Mouse (Mus musculus) myocyte (in vitro differentiated cells): Measurements from ENCODE around the gene Rbms3. TPM values are rescaled to one million over a fixed set of nuclear protein-coding genes. Genes with fewer than 3 reads are reported as not detected.

ENCODE experiments used
- H3K27me3 ChIP-seq: one replicate; pipeline ENCODE4 v1.6.1; 2011; ENCODE audit not compliant: control insufficient read depth, insufficient read depth, insufficient read length
- H3K36me3 ChIP-seq: one replicate; pipeline ENCODE4 v1.6.1; 2011; ENCODE audit not compliant: control insufficient read depth, insufficient read depth
- H3K4me2 ChIP-seq: one replicate; pipeline ENCODE4 v1.6.1; 2011; ENCODE audit warnings: low read depth, control low read depth
- H3K4me3 ChIP-seq: one replicate; pipeline ENCODE4 v1.5.1; 2011; ENCODE audit warnings: mild to moderate bottlenecking, control low read depth, moderate library complexity
- H3K79me2 ChIP-seq: one replicate; pipeline ENCODE4 v1.6.1; 2011; ENCODE audit not compliant: control insufficient read depth, insufficient read depth
- H3ac ChIP-seq: one replicate; pipeline ENCODE4 v1.6.1; 2011; ENCODE audit not compliant: control insufficient read depth, insufficient read length
- CEBPB ChIP-seq: IDR thresholded peaks from 2 replicates; pipeline ENCODE4 v1.6.1; 2011; ENCODE audit warnings: mild to moderate bottlenecking, moderate library complexity; ENCODE audit not compliant: poor library complexity, insufficient read depth, severe bottlenecking
- E2F4 ChIP-seq: IDR thresholded peaks from one replicate; pipeline ENCODE4 v1.6.1; 2011; ENCODE audit warnings: mild to moderate bottlenecking, control low read depth, moderate library complexity; ENCODE audit not compliant: insufficient read depth
- MAX ChIP-seq: IDR thresholded peaks from one replicate; pipeline ENCODE4 v1.6.1; 2011; ENCODE audit warnings: low read depth, mild to moderate bottlenecking, control low read depth
- MYOD1 ChIP-seq, 3 experiments: IDR thresholded peaks; one replicate each; pipeline ENCODE4 v1.6.1; 2011; ENCODE audit warnings: control low read depth in 2 of 3, low read depth in 2 of 3, mild to moderate bottlenecking in 2 of 3, moderate library complexity in 1 of 3; ENCODE audit not compliant: insufficient read length in 2 of 3, control insufficient read depth in 1 of 3
- MYOG ChIP-seq, 3 experiments: IDR thresholded peaks; one replicate each; pipeline ENCODE4 v1.6.1; 2011; ENCODE audit warnings: control low read depth in 2 of 3, low read depth in 2 of 3, mild to moderate bottlenecking in 2 of 3; ENCODE audit not compliant: insufficient read length in 2 of 3, control insufficient read depth in 1 of 3, insufficient read depth in 1 of 3
- POLR2A ChIP-seq: IDR thresholded peaks from one replicate; pipeline ENCODE4 v1.6.1; 2011; ENCODE audit warnings: low read depth, mild to moderate bottlenecking, control low read depth, moderate library complexity; ENCODE audit not compliant: insufficient read length
- POLR2AphosphoS2 ChIP-seq: IDR thresholded peaks from one replicate; pipeline ENCODE4 v1.6.1; 2011; ENCODE audit warnings: low read depth, control low read depth; ENCODE audit not compliant: insufficient read length
- REST ChIP-seq: IDR thresholded peaks from one replicate; pipeline ENCODE4 v1.6.1; 2011; ENCODE audit warnings: mild to moderate bottlenecking, control low read depth, moderate library complexity; ENCODE audit not compliant: insufficient read depth, insufficient read length
- SRF ChIP-seq: IDR thresholded peaks from one replicate; pipeline ENCODE4 v1.6.1; 2011; ENCODE audit warnings: low read depth; ENCODE audit not compliant: control insufficient read depth, insufficient read length
- TCF12 ChIP-seq: IDR thresholded peaks from one replicate; pipeline ENCODE4 v1.6.1; 2011; ENCODE audit warnings: mild to moderate bottlenecking, control low read depth; ENCODE audit not compliant: poor library complexity, insufficient read depth, severe bottlenecking
- TCF3 ChIP-seq: IDR thresholded peaks from one replicate; pipeline ENCODE4 v1.6.1; 2011; ENCODE audit warnings: low read depth, control low read depth; ENCODE audit not compliant: insufficient read length
- USF1 ChIP-seq: IDR thresholded peaks from one replicate; pipeline ENCODE4 v1.6.1; 2011; ENCODE audit warnings: low read depth, mild to moderate bottlenecking, control low read depth, moderate library complexity
- polyA plus RNA-seq: library from polyadenylated mRNA; unstranded; fragments of >200 nt; fragmentation: generic; extraction: Trizol; gene quantifications from one replicate; pipeline ENCODE4 v1.2.1, GENCODE M21; 2012; ENCODE audit warnings: missing spikeins

Gene Rbms3
- polyA plus RNA-seq, 1 experiment, result 4.5 TPM

DNA sequence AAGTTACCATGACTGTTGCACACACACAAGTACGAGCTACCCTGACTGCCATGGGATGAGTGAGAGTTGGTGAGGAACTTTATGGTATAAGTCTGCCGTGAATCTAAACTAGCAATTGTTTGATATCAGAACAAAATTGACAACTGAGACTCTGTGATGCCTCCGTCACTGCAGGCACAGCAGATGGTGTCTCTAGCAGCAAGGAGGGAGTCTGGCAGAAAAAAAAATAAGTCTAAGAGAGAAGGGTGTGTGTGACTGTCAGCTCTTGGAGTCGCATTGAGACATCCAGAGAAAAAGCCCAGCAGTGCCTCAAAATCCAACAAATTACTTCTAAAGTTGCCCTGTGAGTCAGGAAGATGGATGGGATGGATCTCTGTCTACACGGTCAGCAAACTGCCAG is 257.7 kb downstream of the Rbms3 start:
- Histone ChIP-seq H3ac (no peak overlapping the region), H3K79me2 (no peaks in the 10 kb centered on the region), H3K36me3 (no peaks in the 10 kb centered on the region), H3K27me3 (no peaks in the 10 kb centered on the region), H3K4me2 (no peak overlapping the region), H3K4me3 (no peak overlapping the region)
- TF ChIP-seq TCF12, result no peak
- TF ChIP-seq MYOD1 (IDR thresholded peaks at IDR 0.05; ENCODE audit: control insufficient read depth in 1 of 3, insufficient read length in 2 of 3, low read depth in 2 of 3), result no peak
- TF ChIP-seq POLR2AphosphoS2, result no peak
- no peak for TF ChIP-seq TCF3
- no peak for TF ChIP-seq MYOG (IDR thresholded peaks at IDR 0.05; ENCODE audit: control insufficient read depth in 1 of 3, insufficient read depth in 1 of 3, insufficient read length in 2 of 3, low read depth in 2 of 3)
- no peak for TF ChIP-seq POLR2A
- TF ChIP-seq E2F4, result no peak
- TF ChIP-seq CEBPB, result no peak
- TF ChIP-seq USF1, result no peak
- TF ChIP-seq SRF, result no peak
- TF ChIP-seq MAX, result no peak
- TF ChIP-seq REST, result no peak

DNA sequence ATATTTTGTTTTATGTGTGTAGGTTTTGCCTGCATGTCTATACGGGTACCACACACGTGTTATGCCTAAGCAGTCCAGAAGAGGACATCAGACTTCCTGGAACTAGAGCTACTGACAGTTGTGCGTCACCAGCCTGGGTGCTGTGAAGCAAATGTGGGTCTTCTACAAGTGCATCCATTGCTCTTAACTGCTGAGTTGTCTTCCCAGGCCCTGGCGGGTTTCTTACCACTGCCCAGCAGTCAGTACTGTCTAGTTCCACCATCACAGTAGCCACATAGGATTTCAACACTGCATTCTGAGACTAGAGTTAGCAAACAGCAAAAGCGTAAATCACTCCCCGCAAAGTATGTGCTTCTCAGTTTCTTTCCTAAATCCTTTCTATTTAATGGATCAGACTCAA is 259.6 kb downstream of the Rbms3 start:
- Histone ChIP-seq H3K36me3 (no peaks in the 10 kb centered on the region), H3K4me2 (no peak overlapping the region), H3K27me3 (no peaks in the 10 kb centered on the region), H3K79me2 (no peaks in the 10 kb centered on the region), H3K4me3 (no peak overlapping the region), H3ac (no peak overlapping the region)
- TF ChIP-seq POLR2AphosphoS2 (no peak), TCF3 (no peak), MAX (no peak), POLR2A (no peak), TCF12 (no peak), CEBPB (no peak), REST (no peak), MYOD1 (IDR thresholded peaks at IDR 0.05; ENCODE audit: control insufficient read depth in 1 of 3, insufficient read length in 2 of 3, low read depth in 2 of 3) (no peak), E2F4 (no peak), SRF (no peak), USF1 (no peak), MYOG (IDR thresholded peaks at IDR 0.05; ENCODE audit: control insufficient read depth in 1 of 3, insufficient read depth in 1 of 3, insufficient read length in 2 of 3, low read depth in 2 of 3) (no peak)

DNA sequence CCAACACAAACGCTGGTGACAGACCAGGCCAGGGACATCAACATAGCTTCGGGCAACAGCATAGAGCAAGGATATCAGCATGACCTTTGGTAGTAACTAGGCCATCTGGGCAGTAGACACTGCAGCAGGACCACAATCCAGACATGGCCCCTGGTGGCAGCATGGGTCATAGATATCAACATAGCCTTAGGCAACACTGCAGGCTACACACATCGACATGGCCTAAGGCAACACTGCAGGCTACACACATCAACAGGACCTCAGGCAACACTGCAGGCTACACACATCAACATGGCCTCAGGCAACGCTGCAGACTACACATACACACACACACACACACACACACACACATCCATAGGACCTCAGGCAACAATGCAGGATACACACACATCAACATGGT is 261.7 kb downstream of the Rbms3 start:
- H3K27me3 ChIP-seq, result no peaks in the 10 kb centered on the region
- no peaks in the 10 kb centered on the region for H3K79me2 ChIP-seq
- H3K4me2 ChIP-seq, result no peak overlapping the region
- H3K4me3 ChIP-seq, result no peak overlapping the region
- no peaks in the 10 kb centered on the region for H3K36me3 ChIP-seq
- H3ac ChIP-seq, result no peak overlapping the region
- TF ChIP-seq MYOD1 (IDR thresholded peaks at IDR 0.05; ENCODE audit: control insufficient read depth in 1 of 3, insufficient read length in 2 of 3, low read depth in 2 of 3) (no peak), E2F4 (no peak)

DNA sequence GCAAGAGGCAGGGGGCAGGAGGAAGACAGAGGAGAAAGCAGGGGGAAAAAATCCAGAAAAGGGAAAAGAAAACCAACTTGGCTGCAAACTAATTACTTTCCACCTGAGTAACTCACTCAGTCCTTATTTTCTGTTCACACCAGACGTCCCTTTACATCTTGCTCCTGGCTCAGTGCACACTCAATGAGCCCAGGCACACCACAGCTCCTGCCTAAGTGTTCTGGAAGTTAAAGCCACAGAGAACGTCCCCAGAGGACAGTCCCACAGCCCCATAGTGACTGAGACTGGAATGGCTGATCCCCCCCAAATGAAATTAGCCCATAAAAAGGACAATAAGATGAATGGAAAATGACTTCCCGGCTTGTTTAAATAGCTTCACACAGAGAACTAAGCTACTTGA is 265.1 kb downstream of the Rbms3 start:
- H3K4me2 ChIP-seq, result no peak overlapping the region
- no peaks in the 10 kb centered on the region for H3K36me3 ChIP-seq
- TF ChIP-seq POLR2AphosphoS2 (no peak), MYOG (IDR thresholded peaks at IDR 0.05; ENCODE audit: control insufficient read depth in 1 of 3, insufficient read depth in 1 of 3, insufficient read length in 2 of 3, low read depth in 2 of 3) (no peak), CEBPB (no peak), POLR2A (no peak), TCF12 (no peak), TCF3 (no peak), E2F4 (no peak), SRF (no peak), REST (no peak), MYOD1 (IDR thresholded peaks at IDR 0.05; ENCODE audit: control insufficient read depth in 1 of 3, insufficient read length in 2 of 3, low read depth in 2 of 3) (no peak), MAX (no peak)
- H3K79me2 ChIP-seq, result no peaks in the 10 kb centered on the region
- no peak overlapping the region for H3K4me3 ChIP-seq
- H3ac ChIP-seq, result no peak overlapping the region
- H3K27me3 ChIP-seq, result no peaks in the 10 kb centered on the region

DNA sequence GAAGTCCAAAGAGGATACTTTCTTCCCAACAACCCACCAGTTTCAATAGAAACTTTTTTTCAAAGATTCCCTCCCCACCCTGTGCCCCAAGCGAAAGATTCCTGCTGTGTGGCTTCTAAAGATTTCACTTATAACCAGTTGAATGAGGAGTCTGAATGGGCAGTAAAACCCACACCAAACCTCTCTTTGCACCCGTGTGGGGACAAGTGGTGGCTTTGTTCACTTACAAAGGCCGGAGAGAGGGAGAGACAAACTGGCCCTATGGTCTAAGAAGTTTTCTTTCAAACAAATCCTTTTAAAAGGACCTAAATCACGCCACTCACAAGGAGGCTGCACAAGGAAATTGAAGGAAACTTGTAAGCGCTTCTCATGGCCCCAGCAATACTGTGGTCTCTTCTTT is 268.3 kb downstream of the Rbms3 start:
- Histone ChIP-seq H3K27me3 (no peaks in the 10 kb centered on the region), H3K79me2 (no peaks in the 10 kb centered on the region)
- TF ChIP-seq MYOD1 (IDR thresholded peaks at IDR 0.05; ENCODE audit: control insufficient read depth in 1 of 3, insufficient read length in 2 of 3, low read depth in 2 of 3) (no peak), POLR2A (no peak), CEBPB (no peak), MAX (no peak), POLR2AphosphoS2 (no peak), E2F4 (no peak), SRF (no peak), USF1 (no peak), MYOG (IDR thresholded peaks at IDR 0.05; ENCODE audit: control insufficient read depth in 1 of 3, insufficient read depth in 1 of 3, insufficient read length in 2 of 3, low read depth in 2 of 3) (no peak), REST (no peak), TCF3 (no peak), TCF12 (no peak)

More for the DNA sequence above, 268.3 kb downstream of the Rbms3 start:
- H3K36me3 ChIP-seq, result no peaks in the 10 kb centered on the region
- H3ac ChIP-seq, result no peak overlapping the region
- H3K4me3 ChIP-seq, result no peak overlapping the region
- H3K4me2 ChIP-seq, result no peak overlapping the region
